Mouse (Mus musculus): ENCODE measurements at regions not wholly inside any gene's neighbourhood (a gene's known extent, or its start where the extent isn't known, plus 50 kb on each side); places are given as distances from the start of the nearest gene placed in this dataset.

GRCm38 (mm10) chrX:82741478-82741877, 207.2 kb upstream of the Dmd start:
- DNase-seq (ENCODE audit: low spot score in 2 of 2): no peak

- no peak for DNase-seq (ENCODE audit: low spot score in 2 of 2)
These were observed 184.5 kb upstream of the Dmd start for GRCm38 (mm10) chrX:82764204-82764603.

- DNase-seq (ENCODE audit: low spot score in 2 of 2): no peak
These were observed 139.5 kb upstream of the Dmd start for GRCm38 (mm10) chrX:82809171-82809570.

GRCm38 (mm10) chrX:82814618-82815017, 134.1 kb upstream of the Dmd start:
- DNase-seq (ENCODE audit: low spot score in 2 of 2): peak; percentile 28 to 42

- DNase-seq (ENCODE audit: low spot score in 2 of 2): peak; percentile 18 to 31
These were observed 131.6 kb upstream of the Dmd start for GRCm38 (mm10) chrX:82817045-82817444.

GRCm38 (mm10) chrX:82823606-82824005, 125.1 kb upstream of the Dmd start:
- DNase-seq (ENCODE audit: low spot score in 2 of 2): no peak

GRCm38 (mm10) chrX:82866116-82866515, 82.6 kb upstream of the Dmd start:
- DNase-seq (ENCODE audit: low spot score in 2 of 2): no peak
